Mouse (Mus musculus) megakaryocyte, embryonic 14.5 days (primary cell): ENCODE measurements at regions not wholly inside any gene's neighbourhood (a gene's known extent, or its start where the extent isn't known, plus 50 kb on each side); places are given as distances from the start of the nearest gene placed in this dataset.

Experiments used
- H3K27me3 ChIP-seq: replicated peaks from 2 replicates; pipeline ENCODE3; 2012; ENCODE audit warnings: inconsistent platforms
- H3K36me3 ChIP-seq: replicated peaks from 2 replicates; pipeline ENCODE3; 2012; ENCODE audit warnings: low read length, inconsistent platforms, mixed read lengths
- H3K4me1 ChIP-seq: 2 replicates; pipeline ENCODE4 v1.6.1; 2012; ENCODE audit warnings: inconsistent platforms
- H3K4me3 ChIP-seq: replicated peaks from 2 replicates; pipeline ENCODE3; 2012; ENCODE audit warnings: moderate library complexity, mild to moderate bottlenecking, inconsistent platforms
- H3K9me3 ChIP-seq: 2 replicates; pipeline ENCODE4 v1.6.1; 2012; ENCODE audit warnings: inconsistent platforms
- FLI1 ChIP-seq: IDR thresholded peaks from 2 replicates; pipeline ENCODE4 v1.6.1; 2012; ENCODE audit warnings: low read length, inconsistent platforms, mixed read lengths
- GATA1 ChIP-seq: IDR thresholded peaks from 3 replicates; pipeline ENCODE4 v1.6.1; 2012; ENCODE audit warnings: mixed read lengths, low read length, inconsistent platforms, borderline replicate concordance

GRCm38 (mm10) chr3:137728689-137729088 is 57.4 kb downstream of the Gm21962 start:
- no peaks in the 10 kb centered on the region for H3K36me3 ChIP-seq
- H3K27me3 ChIP-seq, result no peaks in the 10 kb centered on the region
- H3K4me1 ChIP-seq, result no peaks in the 10 kb centered on the region
- no peak overlapping the region for H3K4me3 ChIP-seq
- peaks cover 5% of the 10 kb centered on the region; the same call in 1 of the 2 replicates for H3K9me3 ChIP-seq
- TF ChIP-seq FLI1, result no peak
- no peak for TF ChIP-seq GATA1

- Histone ChIP-seq H3K4me1 (no peaks in the 10 kb centered on the region), H3K4me3 (no peak overlapping the region), H3K9me3 (peaks cover 5% of the 10 kb centered on the region; the same call in 1 of the 2 replicates), H3K27me3 (no peaks in the 10 kb centered on the region), H3K36me3 (no peaks in the 10 kb centered on the region)
- TF ChIP-seq FLI1 (no peak), GATA1 (no peak)
These were observed 58.1 kb downstream of the Gm21962 start for GRCm38 (mm10) chr3:137729421-137729820.

- no peaks in the 10 kb centered on the region for H3K36me3 ChIP-seq
- no peaks in the 10 kb centered on the region for H3K27me3 ChIP-seq
- H3K9me3 ChIP-seq, result no peaks in the 10 kb centered on the region
- H3K4me3 ChIP-seq, result no peak overlapping the region
- no peak for TF ChIP-seq GATA1
- TF ChIP-seq FLI1, result no peak
- no peaks in the 10 kb centered on the region for H3K4me1 ChIP-seq
These were observed 66.0 kb downstream of the Gm21962 start for GRCm38 (mm10) chr3:137737222-137737800.

- Histone ChIP-seq H3K27me3 (no peaks in the 10 kb centered on the region), H3K36me3 (no peaks in the 10 kb centered on the region), H3K9me3 (no peaks in the 10 kb centered on the region), H3K4me3 (no peak overlapping the region), H3K4me1 (no peaks in the 10 kb centered on the region)
- TF ChIP-seq FLI1, result no peak
- TF ChIP-seq GATA1, result no peak
These were observed 70.2 kb downstream of the Gm21962 start for GRCm38 (mm10) chr3:137741528-137741927.

GRCm38 (mm10) chr3:137742119-137742518 is 70.8 kb downstream of the Gm21962 start:
- Histone ChIP-seq H3K4me3 (no peak overlapping the region), H3K36me3 (no peaks in the 10 kb centered on the region), H3K9me3 (no peaks in the 10 kb centered on the region), H3K27me3 (peaks cover 2% of the 10 kb centered on the region), H3K4me1 (no peaks in the 10 kb centered on the region)
- no peak for TF ChIP-seq FLI1
- TF ChIP-seq GATA1, result no peak

- Histone ChIP-seq H3K9me3 (peaks cover 20% of the 10 kb centered on the region), H3K36me3 (no peaks in the 10 kb centered on the region), H3K4me1 (peaks cover 18% of the 10 kb centered on the region), H3K4me3 (no peak overlapping the region), H3K27me3 (peaks cover 5% of the 10 kb centered on the region)
- TF ChIP-seq FLI1, result no peak
- no peak for TF ChIP-seq GATA1
These were observed 80.5 kb downstream of the Gm21962 start for GRCm38 (mm10) chr3:137751732-137752260.

- H3K4me1 ChIP-seq, result peaks cover 18% of the 10 kb centered on the region
- no peak for TF ChIP-seq FLI1
- no peak for TF ChIP-seq GATA1
- no peaks in the 10 kb centered on the region for H3K36me3 ChIP-seq
- peak overlapping the region; percentile 74 for H3K4me3 ChIP-seq
- peaks cover 6% of the 10 kb centered on the region for H3K27me3 ChIP-seq
- H3K9me3 ChIP-seq, result peaks cover 20% of the 10 kb centered on the region
These were observed 81.3 kb downstream of the Gm21962 start for GRCm38 (mm10) chr3:137752447-137753256.

GRCm38 (mm10) chr3:137753257-137753654 is 81.9 kb downstream of the Gm21962 start:
- Histone ChIP-seq H3K4me1 (peaks cover 18% of the 10 kb centered on the region), H3K9me3 (peaks cover 20% of the 10 kb centered on the region), H3K4me3 (peak overlapping the region; percentile 74), H3K36me3 (no peaks in the 10 kb centered on the region), H3K27me3 (peaks cover 8% of the 10 kb centered on the region)
- TF ChIP-seq FLI1 (no peak), GATA1 (no peak)

GRCm38 (mm10) chr3:137755391-137755790 is 84.1 kb downstream of the Gm21962 start:
- Histone ChIP-seq H3K27me3 (peaks cover 8% of the 10 kb centered on the region), H3K4me1 (peaks cover 18% of the 10 kb centered on the region)
- no peak for TF ChIP-seq GATA1
- no peak for TF ChIP-seq FLI1

More at GRCm38 (mm10) chr3:137755391-137755790, 84.1 kb downstream of the Gm21962 start:
- Histone ChIP-seq H3K36me3 (no peaks in the 10 kb centered on the region), H3K9me3 (peaks cover 7% of the 10 kb centered on the region), H3K4me3 (no peak overlapping the region)
